Mouse (Mus musculus) bone marrow, adult 2 months (tissue): ENCODE measurements at regions not wholly inside any gene's neighbourhood (a gene's known extent, or its start where the extent isn't known, plus 50 kb on each side); places are given as distances from the start of the nearest gene placed in this dataset.

Experiments used
- CTCF ChIP-seq: fragments of 200-500 bp; IDR thresholded peaks from 2 replicates; pipeline ENCODE4 v1.5.1; 2011; ENCODE audit warnings: low read length, control low read depth; ENCODE audit not compliant: control insufficient read depth, insufficient read depth
- POLR2A ChIP-seq: fragments of 200-500 bp; IDR thresholded peaks from 2 replicates; pipeline ENCODE4 v1.6.1; 2011; ENCODE audit warnings: low read depth, mild to moderate bottlenecking, control low read depth, low read length, borderline replicate concordance; ENCODE audit not compliant: control insufficient read depth

GRCm38 (mm10) chrX:50569087-50569486 lies 140.8 kb upstream of the Olfr1324 start:
- no peak for TF ChIP-seq CTCF
- no peak for TF ChIP-seq POLR2A
